Mouse (Mus musculus): ENCODE results near the gene Cdca8. TPM values are rescaled to one million over a fixed set of nuclear protein-coding genes. Genes with fewer than 3 reads are reported as not detected.

The Cdca8 gene
- polyA plus RNA-seq, 1 experiment = 47.9 TPM

DNA sequence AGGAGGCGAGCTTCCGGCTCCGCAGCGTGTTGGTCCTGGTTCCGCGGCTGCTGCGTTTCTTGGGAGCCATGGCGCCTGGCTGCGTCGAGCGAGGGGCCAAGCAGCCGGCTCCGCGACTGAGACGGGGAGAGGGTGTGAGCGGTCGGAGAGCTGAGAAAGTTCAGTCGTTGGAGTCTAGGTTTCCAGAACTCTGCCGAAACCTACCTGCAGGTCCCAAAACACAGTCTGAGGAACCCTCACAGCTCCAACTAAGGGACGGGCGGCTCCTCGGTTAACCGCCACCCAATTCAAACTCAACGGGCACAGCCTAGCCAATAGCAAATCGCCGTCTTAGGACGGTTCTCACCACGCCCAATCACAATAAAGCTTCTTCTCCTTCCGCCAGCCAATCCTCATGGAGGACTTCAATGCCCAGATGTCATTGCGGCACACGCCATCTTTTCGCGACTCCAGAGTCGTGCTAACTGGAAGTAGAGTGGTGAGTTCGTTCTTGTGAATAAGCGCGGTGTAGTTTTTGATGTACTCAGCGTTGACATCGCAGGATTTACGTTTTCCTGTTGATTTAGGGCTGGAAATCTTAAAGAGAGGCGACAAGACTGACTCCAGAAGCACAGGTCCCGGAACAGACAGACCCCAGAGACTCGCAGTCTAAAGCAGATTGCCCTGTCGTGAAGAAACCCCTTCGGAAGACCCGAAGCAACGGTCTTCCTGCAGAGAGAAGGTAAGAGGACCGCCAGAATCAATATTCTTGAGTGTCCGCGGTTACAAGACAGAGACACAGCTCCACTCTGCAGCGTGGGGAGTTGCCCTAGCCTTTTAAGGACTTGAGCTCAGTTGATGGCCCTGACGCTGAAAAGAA lies 2.3 kb downstream of the Cdca8 start, which contains the start of gene 9930104L06Rik:
TSS of gene 9930104L06Rik (plus strand) at position 436 of the 859 bp plus-strand sequence.
- H3K4me1 ChIP-seq (ENCODE audit: control insufficient read depth, insufficient read depth, low read length) = peaks cover 3% of the 10 kb centered on the region; the same call in 1 of the 2 replicates
- peak within 1 kb of the TSS; percentile 87 for H3K4me3 ChIP-seq (ENCODE audit: insufficient read depth, low read length)
- TF ChIP-seq POLR2A (IDR thresholded peaks at IDR 0.05; ENCODE audit: low read depth, low read length) (peak; percentile 73), CTCF (IDR thresholded peaks at IDR 0.05; ENCODE audit: borderline replicate concordance, insufficient read depth, low read length) (no peak)
- H3K27ac ChIP-seq (ENCODE audit: insufficient read depth, low read length) = no peak within 1 kb of the TSS

DNA sequence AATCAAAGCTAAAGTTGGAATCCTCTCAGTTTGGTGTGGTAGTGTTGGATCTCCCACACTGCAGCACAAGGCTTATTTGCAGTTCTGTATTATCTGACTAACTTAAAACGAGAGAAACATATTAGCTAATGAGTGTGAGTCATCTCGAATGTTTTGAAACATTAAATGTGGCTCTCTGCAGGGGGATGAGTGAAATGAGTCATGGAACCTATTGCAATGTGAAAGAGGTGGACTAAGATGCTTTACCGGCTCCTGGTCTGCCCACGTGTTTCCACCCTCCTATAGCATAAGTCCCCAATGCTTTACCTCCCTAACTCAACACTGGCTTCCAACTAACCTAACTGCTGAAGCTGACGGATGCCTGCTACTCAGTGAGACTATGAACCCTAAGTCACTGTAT lies 11.0 kb downstream of the Cdca8 start:
- TF ChIP-seq CTCF (IDR thresholded peaks at IDR 0.05; ENCODE audit: borderline replicate concordance, insufficient read depth, low read length) = no peak
- TF ChIP-seq POLR2A (IDR thresholded peaks at IDR 0.05; ENCODE audit: low read depth, low read length) = no peak
- H3K4me3 ChIP-seq (ENCODE audit: insufficient read depth, low read length) = no peak overlapping the region
- H3K4me1 ChIP-seq (ENCODE audit: control insufficient read depth, insufficient read depth, low read length) = peaks cover 4% of the 10 kb centered on the region; the same call in 1 of the 2 replicates
- no peak overlapping the region for H3K27ac ChIP-seq (ENCODE audit: insufficient read depth, low read length)

DNA sequence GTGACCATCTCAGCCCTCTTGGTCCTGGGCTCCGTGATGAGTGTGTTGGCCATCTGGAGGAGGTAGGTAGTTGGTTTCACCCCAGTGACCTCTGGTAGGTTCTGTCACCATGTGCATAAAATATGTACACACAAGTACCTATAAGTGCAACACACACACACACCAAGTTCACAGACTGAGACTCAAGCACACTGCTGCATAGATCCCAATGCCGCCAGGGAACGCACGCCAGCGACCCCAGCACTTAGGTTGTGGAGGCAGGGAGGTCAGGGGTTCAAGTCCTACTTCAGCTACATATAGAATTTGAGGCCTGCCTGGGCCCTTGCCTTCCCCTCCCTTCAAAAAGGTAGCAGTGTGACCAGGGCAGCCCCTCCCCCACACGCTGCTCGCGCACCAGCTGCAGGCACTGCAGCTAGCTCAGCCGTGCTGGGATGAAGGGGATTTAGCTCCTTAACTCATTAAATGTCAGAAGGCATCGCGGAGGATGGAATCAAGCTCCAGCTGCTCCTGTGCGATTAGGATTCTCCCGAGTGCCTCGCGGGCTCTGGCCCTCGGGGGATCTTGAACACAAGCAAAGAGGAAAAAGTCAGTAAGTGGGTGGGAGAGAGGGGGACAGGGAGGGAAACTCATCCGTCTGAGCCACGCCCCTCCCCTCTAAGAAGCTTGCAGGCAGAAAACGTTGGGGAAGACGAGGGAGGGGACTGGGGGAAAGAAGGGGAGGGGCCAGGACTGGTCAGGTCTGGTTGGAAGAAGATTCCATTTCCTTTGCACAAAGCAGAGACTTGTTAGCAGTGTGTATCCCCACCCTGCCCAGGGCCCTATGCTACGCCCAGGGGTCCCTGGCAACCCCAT lies 32.9 kb downstream of the Cdca8 start:
- TF ChIP-seq POLR2A (IDR thresholded peaks at IDR 0.05; ENCODE audit: low read depth, low read length) (no peak), CTCF (IDR thresholded peaks at IDR 0.05; ENCODE audit: borderline replicate concordance, insufficient read depth, low read length) (no peak)
- no peak overlapping the region for H3K27ac ChIP-seq (ENCODE audit: insufficient read depth, low read length)
- no peaks in the 10 kb centered on the region for H3K4me1 ChIP-seq (ENCODE audit: control insufficient read depth, insufficient read depth, low read length)
- H3K4me3 ChIP-seq (ENCODE audit: insufficient read depth, low read length) = no peak overlapping the region

DNA sequence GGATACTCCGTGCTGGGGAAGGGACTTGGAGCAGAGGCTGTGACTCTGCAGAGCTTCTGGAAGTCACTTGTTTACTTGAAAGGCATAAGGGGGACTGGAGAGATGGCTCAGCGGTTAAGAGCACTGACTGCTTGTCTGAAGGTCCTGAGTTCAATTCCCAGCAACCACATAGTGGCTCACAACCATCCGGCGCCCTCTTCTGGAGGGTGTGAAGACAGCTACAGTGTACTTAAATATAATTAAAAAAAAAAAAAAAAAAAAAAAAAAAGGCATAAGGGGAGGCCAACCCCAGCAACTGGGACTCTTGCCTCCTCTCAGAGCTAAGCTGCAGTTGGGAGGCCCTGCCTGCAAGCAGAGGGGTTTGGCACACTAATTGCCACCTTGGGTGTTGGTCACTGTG lies 33.7 kb downstream of the Cdca8 start:
- TF ChIP-seq CTCF (IDR thresholded peaks at IDR 0.05; ENCODE audit: borderline replicate concordance, insufficient read depth, low read length) (no peak), POLR2A (IDR thresholded peaks at IDR 0.05; ENCODE audit: low read depth, low read length) (no peak)
- no peak overlapping the region for H3K27ac ChIP-seq (ENCODE audit: insufficient read depth, low read length)
- no peak overlapping the region for H3K4me3 ChIP-seq (ENCODE audit: insufficient read depth, low read length)
- no peaks in the 10 kb centered on the region for H3K4me1 ChIP-seq (ENCODE audit: control insufficient read depth, insufficient read depth, low read length)

DNA sequence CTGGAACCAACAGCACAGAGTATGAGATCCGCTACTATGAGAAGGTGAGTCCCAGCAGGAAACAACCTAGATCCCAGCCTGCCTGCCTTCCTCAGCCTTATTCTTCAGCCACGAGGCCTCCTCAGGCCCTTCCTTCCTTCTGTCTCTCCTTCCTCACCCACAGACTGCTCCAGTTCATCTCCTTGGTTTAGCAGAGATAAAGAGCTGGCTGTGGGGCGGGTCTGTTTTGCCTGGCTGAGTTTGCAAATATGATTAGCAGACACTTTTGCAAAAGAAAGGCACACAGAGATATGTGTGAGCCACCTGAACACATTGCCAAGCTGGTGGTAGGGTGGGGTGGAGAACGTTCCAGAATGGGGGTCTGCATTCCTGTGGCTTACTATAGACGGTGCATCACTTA lies 39.2 kb downstream of the Cdca8 start:
- Histone ChIP-seq H3K4me1 (ENCODE audit: control insufficient read depth, insufficient read depth, low read length) (no peaks in the 10 kb centered on the region), H3K4me3 (ENCODE audit: insufficient read depth, low read length) (no peak overlapping the region), H3K27ac (ENCODE audit: insufficient read depth, low read length) (no peak overlapping the region)
- TF ChIP-seq CTCF (IDR thresholded peaks at IDR 0.05; ENCODE audit: borderline replicate concordance, insufficient read depth, low read length) (no peak), POLR2A (IDR thresholded peaks at IDR 0.05; ENCODE audit: low read depth, low read length) (no peak)

DNA sequence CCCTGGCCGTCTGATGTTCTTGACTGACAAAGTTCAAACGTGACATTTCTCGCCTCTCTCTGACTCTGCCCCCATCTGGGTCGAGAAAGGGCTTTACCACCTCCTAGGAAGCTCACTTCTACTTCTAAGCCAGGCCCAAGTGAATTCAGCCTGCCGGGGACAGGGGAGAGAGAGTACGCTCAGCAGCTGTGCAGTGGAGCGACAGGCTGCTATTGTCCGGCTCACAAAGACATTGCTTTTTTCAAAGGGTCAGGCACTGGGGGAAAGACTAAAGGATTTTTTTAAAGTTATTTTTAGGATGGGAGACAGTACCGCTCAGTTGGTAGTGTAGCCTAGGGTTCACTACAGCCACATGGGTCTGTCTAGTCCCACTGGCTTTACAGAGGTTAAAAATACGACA lies 40.7 kb downstream of the Cdca8 start:
- Histone ChIP-seq H3K4me3 (ENCODE audit: insufficient read depth, low read length) (no peak overlapping the region), H3K4me1 (ENCODE audit: control insufficient read depth, insufficient read depth, low read length) (no peaks in the 10 kb centered on the region), H3K27ac (ENCODE audit: insufficient read depth, low read length) (no peak overlapping the region)
- TF ChIP-seq POLR2A (IDR thresholded peaks at IDR 0.05; ENCODE audit: low read depth, low read length) = no peak
- TF ChIP-seq CTCF (IDR thresholded peaks at IDR 0.05; ENCODE audit: borderline replicate concordance, insufficient read depth, low read length) = no peak

DNA sequence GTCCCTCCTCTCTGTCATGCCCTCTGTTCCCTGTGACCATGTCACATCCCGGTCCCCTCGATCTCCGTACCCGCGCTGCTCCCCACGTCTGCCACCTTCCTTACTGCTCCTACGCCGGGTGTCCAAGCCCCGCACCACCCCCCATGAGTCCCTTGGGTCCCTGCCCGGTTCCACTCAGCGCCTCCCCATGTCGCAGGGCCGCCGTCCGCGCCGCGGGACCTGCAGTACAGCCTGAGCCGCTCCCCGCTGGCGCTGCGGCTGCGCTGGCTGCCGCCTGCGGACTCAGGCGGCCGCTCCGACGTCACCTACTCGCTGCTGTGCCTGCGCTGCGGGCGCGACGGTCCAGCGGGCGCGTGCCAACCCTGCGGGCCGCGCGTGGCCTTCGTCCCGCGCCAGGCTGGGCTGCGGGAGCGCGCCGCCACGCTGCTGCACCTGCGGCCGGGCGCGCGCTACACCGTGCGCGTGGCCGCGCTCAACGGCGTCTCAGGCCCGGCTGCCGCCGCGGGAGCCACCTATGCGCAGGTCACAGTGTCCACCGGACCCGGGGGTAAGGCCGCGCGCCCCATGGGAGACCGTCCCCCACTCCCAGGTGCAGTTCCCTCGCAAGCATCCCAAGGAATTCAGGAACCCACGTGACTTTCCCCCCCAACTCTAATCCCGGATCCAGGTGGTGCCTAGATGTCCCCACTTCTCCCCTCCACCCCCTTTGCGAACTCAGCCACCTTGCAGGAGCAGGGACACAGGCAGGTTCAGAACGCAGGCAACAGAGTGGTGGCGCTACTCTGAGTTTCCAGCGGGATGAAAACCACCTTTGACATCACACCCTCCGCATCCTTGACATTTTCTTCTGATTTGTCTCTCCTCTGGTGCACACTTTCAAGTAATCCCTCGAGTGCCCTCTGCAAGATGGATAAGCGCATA lies 44.3 kb downstream of the Cdca8 start:
- Histone ChIP-seq H3K4me1 (ENCODE audit: control insufficient read depth, insufficient read depth, low read length) (no peaks in the 10 kb centered on the region), H3K4me3 (ENCODE audit: insufficient read depth, low read length) (no peak overlapping the region), H3K27ac (ENCODE audit: insufficient read depth, low read length) (no peak overlapping the region)
- no peak for TF ChIP-seq POLR2A (IDR thresholded peaks at IDR 0.05; ENCODE audit: low read depth, low read length)
- TF ChIP-seq CTCF (IDR thresholded peaks at IDR 0.05; ENCODE audit: borderline replicate concordance, insufficient read depth, low read length) = no peak

DNA sequence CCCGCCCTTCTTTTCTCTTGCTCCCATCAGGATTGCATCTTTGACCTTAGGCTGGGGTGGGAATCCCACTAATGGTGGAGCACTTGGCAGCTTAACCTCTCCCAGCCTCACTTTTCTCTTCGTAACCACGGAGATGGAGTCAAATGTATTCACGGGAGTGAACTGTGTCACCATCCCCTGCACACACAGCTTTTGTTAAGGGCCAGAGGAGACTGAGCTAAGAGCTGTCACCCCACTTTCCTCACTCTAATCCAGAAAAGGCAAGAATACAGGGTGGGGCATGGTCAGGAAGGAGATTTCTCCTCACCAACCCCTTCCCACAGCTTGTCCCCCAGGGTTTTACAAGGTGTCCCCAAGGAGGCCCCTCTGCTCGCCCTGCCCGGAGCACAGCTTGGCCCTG lies 45.3 kb downstream of the Cdca8 start:
- H3K4me1 ChIP-seq (ENCODE audit: control insufficient read depth, insufficient read depth, low read length) = no peaks in the 10 kb centered on the region
- no peak overlapping the region for H3K4me3 ChIP-seq (ENCODE audit: insufficient read depth, low read length)
- H3K27ac ChIP-seq (ENCODE audit: insufficient read depth, low read length) = no peak overlapping the region
- TF ChIP-seq POLR2A (IDR thresholded peaks at IDR 0.05; ENCODE audit: low read depth, low read length) (no peak), CTCF (IDR thresholded peaks at IDR 0.05; ENCODE audit: borderline replicate concordance, insufficient read depth, low read length) (no peak)

DNA sequence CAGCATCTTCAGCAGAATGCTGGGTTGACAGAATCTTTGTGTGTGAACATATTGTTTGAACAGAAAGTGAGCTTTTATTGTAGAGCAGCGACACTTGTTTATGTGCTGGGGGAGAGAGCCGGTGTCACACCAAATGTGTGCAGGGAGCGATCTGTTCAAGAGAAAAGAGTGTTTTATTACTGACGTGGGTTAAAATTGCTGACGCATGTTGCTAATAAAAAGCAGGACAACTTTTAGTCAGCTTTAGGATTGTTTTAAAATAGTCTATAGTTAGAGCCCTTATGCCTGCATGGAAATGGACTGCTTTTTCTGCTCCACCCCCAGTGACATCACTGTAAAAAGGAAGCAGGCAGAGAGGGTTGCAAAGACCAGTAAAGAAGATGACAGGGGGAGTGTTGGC lies 48.3 kb downstream of the Cdca8 start:
- TF ChIP-seq POLR2A (IDR thresholded peaks at IDR 0.05; ENCODE audit: low read depth, low read length) (no peak), CTCF (IDR thresholded peaks at IDR 0.05; ENCODE audit: borderline replicate concordance, insufficient read depth, low read length) (no peak)
- no peak overlapping the region for H3K4me3 ChIP-seq (ENCODE audit: insufficient read depth, low read length)
- no peaks in the 10 kb centered on the region for H3K4me1 ChIP-seq (ENCODE audit: control insufficient read depth, insufficient read depth, low read length)
- no peak overlapping the region for H3K27ac ChIP-seq (ENCODE audit: insufficient read depth, low read length)

Data from embryonic fibroblast, embryonic 13.5 days (primary cell).